Mouse (Mus musculus) limb, embryonic 12.5 days (tissue): Measurements from ENCODE around the gene Fkbpl. TPM values are rescaled to one million over a fixed set of nuclear protein-coding genes. Genes with fewer than 3 reads are reported as not detected.

ENCODE experiments used
- ATAC-seq: fragments of 200-750 bp; cut with Nextera tagmentation; 2 replicates; pipeline ENCODE4 v1.8.0; 2017; ENCODE audit warnings: low read depth, moderate TSS enrichment; ENCODE audit not compliant: insufficient number of reproducible peaks, insufficient read depth, low FRiP score, low TSS enrichment
- H3K27ac ChIP-seq: fragments of 300-500 bp; sonication (generic); 2 replicates; pipeline ENCODE4 v1.5.1; 2016; ENCODE audit warnings: mild to moderate bottlenecking, moderate library complexity
- H3K27me3 ChIP-seq: fragments of 300-500 bp; sonication (generic); 2 replicates; pipeline ENCODE4 v1.6.1; 2016; ENCODE audit warnings: mild to moderate bottlenecking, moderate library complexity
- H3K36me3 ChIP-seq: fragments of 300-500 bp; sonication (generic); 2 replicates; pipeline ENCODE4 v1.6.1; 2016; ENCODE audit warnings: mild to moderate bottlenecking, moderate library complexity
- H3K4me1 ChIP-seq: fragments of 300-500 bp; sonication (generic); replicated peaks from 2 replicates; pipeline ENCODE4 v1.6.1; 2016
- H3K4me2 ChIP-seq: fragments of 300-500 bp; sonication (generic); 2 replicates; pipeline ENCODE4 v1.6.1; 2016; ENCODE audit warnings: mild to moderate bottlenecking, moderate library complexity
- H3K4me3 ChIP-seq: fragments of 300-500 bp; sonication (generic); replicated peaks from 2 replicates; pipeline ENCODE4 v1.5.1; 2016; ENCODE audit warnings: mild to moderate bottlenecking
- H3K9ac ChIP-seq: fragments of 300-500 bp; sonication (generic); replicated peaks from 2 replicates; pipeline ENCODE4 v1.6.1; 2016; ENCODE audit warnings: mild to moderate bottlenecking, moderate library complexity
- H3K9me3 ChIP-seq: fragments of 300-500 bp; sonication (generic); 2 replicates; pipeline ENCODE4 v1.6.1; 2016; ENCODE audit warnings: mild to moderate bottlenecking, moderate library complexity
- WGBS: fragments of 180-500 bp; shearing (Covaris S2); methylation state at CpG from one replicate; pipeline ENCODE4 v1.1.7; 2016; 5-methylcytosine and 5-hydroxymethylcytosine counted together
- polyA plus RNA-seq: library from polyadenylated mRNA; unstranded; fragments of >200 nt; fragmentation: Nextera tagmentation; extraction: Ambion mirVana; gene quantifications from 2 replicates; pipeline ENCODE4 v1.2.1, GENCODE M21; 2016

Fkbpl gene
- polyA plus RNA-seq, 1 experiment from 2014 or later, result 19.5 TPM

DNA sequence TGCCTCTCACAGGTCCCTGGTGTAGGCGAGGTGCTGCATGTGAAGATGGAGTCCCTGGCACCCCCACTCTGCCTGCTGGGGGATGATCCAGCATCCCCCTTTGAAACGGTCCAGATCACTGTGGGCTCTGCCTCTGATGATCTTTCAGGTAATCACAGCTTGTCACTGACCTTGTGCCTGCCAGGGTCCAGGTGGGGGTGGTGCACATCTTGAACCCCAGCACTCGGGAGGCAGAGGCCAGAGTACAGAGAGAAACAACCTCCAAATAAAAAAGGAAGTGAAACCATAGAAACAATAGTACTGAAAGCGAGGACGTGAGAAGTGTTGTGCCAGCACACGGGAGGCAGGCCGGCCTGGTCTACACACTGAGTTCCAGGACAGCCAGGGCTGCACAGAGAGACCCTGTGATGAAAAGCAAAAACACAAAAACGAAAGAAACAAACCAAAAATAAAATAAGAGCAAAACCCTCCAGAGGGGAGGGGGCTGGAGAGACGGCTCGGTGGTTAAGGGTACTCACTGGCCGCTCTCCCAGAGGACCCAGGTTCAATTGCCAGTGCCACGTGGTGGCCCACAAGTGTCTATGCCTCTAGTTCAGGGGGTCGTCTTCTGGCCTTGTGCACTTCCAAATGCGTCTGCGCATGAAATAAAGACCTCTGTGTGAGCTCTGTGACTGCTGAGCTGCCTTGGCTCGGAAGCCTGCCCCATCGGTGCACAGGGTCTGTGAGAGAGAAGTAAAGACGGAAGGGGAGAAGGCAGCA, 4.7 kb downstream of the Fkbpl start:
- H3K27ac ChIP-seq, result no peak overlapping the region
- H3K9me3 ChIP-seq, result no peaks in the 10 kb centered on the region
- WGBS, result 87% methylated on average over 18 of the region's 18 CpGs
- H3K4me3 ChIP-seq, result no peak overlapping the region
- H3K9ac ChIP-seq, result no peak overlapping the region
- no peaks in the 10 kb centered on the region for H3K27me3 ChIP-seq
- ATAC-seq, result no peak
- peaks cover 64% of the 10 kb centered on the region for H3K36me3 ChIP-seq
- no peak overlapping the region for H3K4me2 ChIP-seq
- H3K4me1 ChIP-seq, result peaks cover 17% of the 10 kb centered on the region

DNA sequence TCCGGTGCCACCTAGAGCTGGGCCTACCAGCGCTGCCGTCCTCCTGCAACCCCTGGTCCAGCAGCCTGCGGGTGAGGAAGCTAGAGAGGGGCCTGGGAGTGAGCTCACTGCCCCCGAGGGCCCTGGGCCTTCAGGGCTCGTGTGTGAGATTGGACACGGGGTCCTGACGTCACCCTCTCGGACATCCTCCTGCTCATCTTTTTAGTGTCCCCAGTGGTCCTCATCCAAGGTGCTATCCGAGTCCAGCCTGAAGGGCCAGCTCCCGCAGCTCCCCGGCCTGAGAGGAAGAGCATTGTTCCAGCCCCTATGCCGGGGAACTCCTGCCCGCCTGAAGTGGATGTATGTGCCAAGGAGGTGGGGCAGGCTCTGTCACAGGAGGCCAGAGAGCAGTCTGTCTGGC, 6.2 kb downstream of the Fkbpl start:
- WGBS, result 96% methylated on average over 14 of the region's 14 CpGs
- H3K4me3 ChIP-seq, result no peak overlapping the region
- H3K36me3 ChIP-seq, result peaks cover 73% of the 10 kb centered on the region
- peaks cover 8% of the 10 kb centered on the region for H3K4me1 ChIP-seq
- no peaks in the 10 kb centered on the region for H3K27me3 ChIP-seq
- H3K4me2 ChIP-seq, result no peak overlapping the region
- no peak for ATAC-seq
- H3K27ac ChIP-seq, result no peak overlapping the region
- no peak overlapping the region for H3K9ac ChIP-seq
- no peaks in the 10 kb centered on the region for H3K9me3 ChIP-seq

DNA sequence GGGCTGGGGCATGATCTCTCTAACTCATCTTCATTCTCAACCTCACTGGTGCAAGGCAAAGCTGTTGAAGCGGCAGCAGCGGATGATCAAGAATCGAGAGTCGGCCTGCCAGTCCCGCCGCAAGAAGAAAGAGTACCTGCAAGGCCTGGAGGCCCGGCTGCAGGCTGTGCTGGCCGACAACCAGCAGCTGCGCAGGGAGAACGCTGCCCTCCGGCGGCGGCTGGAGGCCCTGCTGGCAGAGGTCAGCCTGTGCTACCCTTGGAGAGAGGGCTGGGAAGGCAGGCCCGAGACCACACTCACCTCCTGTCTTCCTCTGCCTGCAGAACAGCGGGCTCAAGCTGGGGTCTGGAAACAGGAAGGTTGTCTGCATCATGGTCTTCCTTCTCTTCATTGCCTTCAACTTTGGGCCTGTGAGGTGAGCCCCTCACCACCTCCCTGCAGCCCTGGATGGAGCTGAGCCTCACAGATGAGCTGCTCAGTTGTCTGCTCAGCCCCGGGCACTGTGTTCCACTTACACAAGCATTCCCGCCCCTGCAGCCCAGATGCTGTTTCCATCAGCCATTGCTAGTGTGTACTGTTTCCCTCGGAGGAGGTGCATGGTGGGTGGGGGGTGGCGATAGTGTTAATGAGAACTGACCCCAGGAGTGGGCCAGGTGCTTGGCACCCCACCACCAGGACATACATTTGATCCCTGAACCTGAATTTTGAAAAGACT, 7.1 kb downstream of the Fkbpl start:
- H3K27me3 ChIP-seq, result no peaks in the 10 kb centered on the region; the same call in 1 of the 2 replicates
- H3K4me2 ChIP-seq, result no peak overlapping the region
- peaks cover 70% of the 10 kb centered on the region for H3K36me3 ChIP-seq
- H3K9ac ChIP-seq, result no peak overlapping the region
- H3K27ac ChIP-seq, result no peak overlapping the region
- no peak overlapping the region for H3K4me3 ChIP-seq
- no peaks in the 10 kb centered on the region for H3K9me3 ChIP-seq
- ATAC-seq, result no peak
- 56% methylated on average over 19 of the region's 19 CpGs for WGBS
- H3K4me1 ChIP-seq, result peaks cover 13% of the 10 kb centered on the region

DNA sequence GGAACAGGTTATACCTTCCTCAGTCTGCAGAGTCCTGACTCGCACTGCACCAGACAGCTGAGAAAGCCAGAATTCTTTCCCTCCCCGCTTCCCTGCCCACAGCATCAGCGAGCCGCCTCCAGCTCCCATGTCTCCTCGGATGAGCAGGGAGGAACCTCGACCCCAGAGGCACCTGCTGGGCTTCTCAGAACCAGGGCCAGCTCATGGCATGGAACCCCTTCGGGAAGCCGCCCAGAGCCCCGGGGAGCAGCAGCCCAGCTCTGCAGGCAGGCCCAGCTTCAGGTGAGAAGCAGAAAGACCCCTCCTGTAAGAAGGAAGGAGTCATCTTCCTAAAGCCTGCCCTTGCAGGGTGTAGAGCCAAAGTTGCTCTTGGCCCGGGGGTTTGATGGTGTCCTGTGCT, 8.0 kb downstream of the Fkbpl start:
- no peaks in the 10 kb centered on the region for H3K9me3 ChIP-seq
- no peak overlapping the region for H3K9ac ChIP-seq
- H3K27me3 ChIP-seq, result no peaks in the 10 kb centered on the region; the same call in 1 of the 2 replicates
- no peak for ATAC-seq
- H3K27ac ChIP-seq, result no peak overlapping the region
- WGBS, result 94% methylated on average over 10 of the region's 10 CpGs
- peaks cover 70% of the 10 kb centered on the region for H3K36me3 ChIP-seq
- peaks cover 12% of the 10 kb centered on the region for H3K4me1 ChIP-seq
- no peak overlapping the region for H3K4me2 ChIP-seq
- no peak overlapping the region for H3K4me3 ChIP-seq

DNA sequence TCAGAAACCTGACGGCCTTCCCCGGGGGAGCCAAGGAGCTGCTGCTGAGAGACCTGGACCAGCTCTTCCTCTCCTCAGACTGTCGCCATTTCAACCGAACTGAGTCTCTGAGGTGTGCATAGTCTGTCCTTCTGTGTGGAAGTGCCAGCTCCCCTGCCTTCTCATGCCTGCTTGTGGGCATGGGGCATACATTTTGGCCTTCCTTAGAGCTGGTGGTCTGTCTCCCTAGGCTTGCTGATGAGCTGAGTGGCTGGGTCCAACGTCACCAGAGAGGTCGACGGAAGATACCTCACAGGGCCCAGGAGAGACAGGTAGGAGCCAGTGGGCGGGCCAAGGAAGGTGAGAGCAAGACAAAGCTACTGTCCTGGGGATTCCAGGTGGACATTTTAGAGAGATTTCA, 8.4 kb downstream of the Fkbpl start:
- Histone ChIP-seq H3K9me3 (no peaks in the 10 kb centered on the region), H3K4me3 (no peak overlapping the region), H3K27me3 (peaks cover 2% of the 10 kb centered on the region; the same call in 1 of the 2 replicates), H3K4me2 (no peak overlapping the region), H3K4me1 (peaks cover 8% of the 10 kb centered on the region), H3K27ac (no peak overlapping the region), H3K36me3 (peaks cover 70% of the 10 kb centered on the region), H3K9ac (no peak overlapping the region)
- WGBS, result 88% methylated on average over 8 of the region's 8 CpGs
- ATAC-seq, result no peak

DNA sequence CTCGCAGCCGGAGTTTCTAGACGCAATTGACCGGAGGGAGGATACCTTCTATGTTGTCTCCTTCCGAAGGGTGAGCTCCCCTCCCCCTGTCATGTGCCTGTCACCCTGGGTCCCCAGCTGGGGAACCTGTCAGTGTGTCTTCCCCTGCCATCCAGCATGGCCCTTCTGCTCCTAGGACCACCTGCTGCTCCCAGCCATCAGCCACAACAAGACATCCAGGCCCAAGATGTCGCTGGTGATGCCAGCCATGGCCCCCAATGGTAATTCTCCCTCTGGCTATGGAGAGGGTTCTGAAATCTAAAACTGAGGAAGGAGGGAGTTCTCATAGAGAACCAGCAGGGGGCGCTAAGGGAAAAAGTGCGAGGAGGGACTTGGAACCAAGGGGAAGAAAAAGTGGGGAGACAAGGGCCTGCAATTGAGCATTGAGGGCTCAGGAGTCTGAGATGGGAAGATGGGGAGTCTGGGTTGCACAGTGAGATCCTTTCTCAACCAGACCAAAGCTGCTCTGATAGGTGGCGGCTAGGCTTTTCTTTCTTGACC, 9.3 kb downstream of the Fkbpl start:
- no peak overlapping the region for H3K4me3 ChIP-seq
- peaks cover 9% of the 10 kb centered on the region for H3K27me3 ChIP-seq
- no peak overlapping the region for H3K27ac ChIP-seq
- no peak for ATAC-seq
- no peaks in the 10 kb centered on the region for H3K9me3 ChIP-seq
- H3K4me2 ChIP-seq, result no peak overlapping the region
- no peak overlapping the region for H3K9ac ChIP-seq
- H3K4me1 ChIP-seq, result peaks cover 4% of the 10 kb centered on the region
- WGBS, result 67% methylated on average over 9 of the region's 9 CpGs
- peaks cover 67% of the 10 kb centered on the region for H3K36me3 ChIP-seq

DNA sequence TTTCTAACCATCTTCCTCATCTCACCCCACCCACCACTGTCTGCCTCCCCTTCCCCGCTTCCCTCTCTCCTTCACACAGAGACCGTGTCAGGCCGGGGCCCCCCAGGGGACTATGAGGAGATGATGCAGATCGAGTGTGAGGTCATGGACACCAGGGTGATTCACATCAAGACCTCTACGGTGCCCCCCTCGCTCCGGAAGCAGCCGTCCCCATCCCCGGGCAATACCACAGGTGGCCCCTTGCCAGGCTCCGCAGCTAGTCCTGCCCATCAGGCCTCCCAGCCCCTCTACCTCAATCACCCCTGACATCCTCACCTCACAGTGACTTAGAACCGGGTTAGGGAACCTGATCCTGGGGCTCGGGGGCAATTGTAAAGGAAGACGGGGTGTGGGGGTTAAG, 9.8 kb downstream of the Fkbpl start:
- Histone ChIP-seq H3K4me1 (peaks cover 4% of the 10 kb centered on the region), H3K27me3 (peaks cover 15% of the 10 kb centered on the region), H3K27ac (no peak overlapping the region), H3K9ac (no peak overlapping the region), H3K4me3 (no peak overlapping the region), H3K4me2 (no peak overlapping the region), H3K9me3 (no peaks in the 10 kb centered on the region), H3K36me3 (peaks cover 61% of the 10 kb centered on the region)
- WGBS, result 91% methylated on average over 13 of the region's 13 CpGs
- no peak for ATAC-seq

DNA sequence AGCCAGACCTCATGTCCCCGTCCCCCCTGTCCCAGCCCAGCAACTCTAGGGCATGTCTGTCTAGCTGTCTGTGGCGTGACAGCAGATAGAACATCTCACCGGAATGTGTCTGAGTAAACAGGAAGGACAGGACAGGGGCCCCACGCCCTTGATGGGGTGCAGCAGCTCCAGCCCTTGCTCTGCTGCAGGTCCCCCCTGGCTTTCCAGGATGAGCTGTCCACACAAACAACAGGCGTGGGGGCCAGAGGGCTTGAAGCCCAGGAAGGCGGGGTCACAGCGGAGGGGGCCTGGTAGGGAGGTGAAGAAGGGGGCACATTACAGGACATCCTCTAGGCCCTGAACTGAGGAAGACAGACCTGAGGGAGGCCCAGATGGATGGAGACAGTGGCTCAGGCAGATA, 10.6 kb downstream of the Fkbpl start:
- no peak overlapping the region for H3K4me2 ChIP-seq
- 0 out of 2 replicates have a peak overlapping the region, but pooled peaks have one; percentile 4 for H3K27ac ChIP-seq
- H3K4me3 ChIP-seq, result no peak overlapping the region
- peaks cover 53% of the 10 kb centered on the region for H3K36me3 ChIP-seq
- WGBS, result 90% methylated on average over 7 of the region's 7 CpGs
- H3K9me3 ChIP-seq, result no peaks in the 10 kb centered on the region
- peaks cover 22% of the 10 kb centered on the region for H3K27me3 ChIP-seq
- ATAC-seq, result no peak
- peaks cover 4% of the 10 kb centered on the region for H3K4me1 ChIP-seq
- no peak overlapping the region for H3K9ac ChIP-seq

DNA sequence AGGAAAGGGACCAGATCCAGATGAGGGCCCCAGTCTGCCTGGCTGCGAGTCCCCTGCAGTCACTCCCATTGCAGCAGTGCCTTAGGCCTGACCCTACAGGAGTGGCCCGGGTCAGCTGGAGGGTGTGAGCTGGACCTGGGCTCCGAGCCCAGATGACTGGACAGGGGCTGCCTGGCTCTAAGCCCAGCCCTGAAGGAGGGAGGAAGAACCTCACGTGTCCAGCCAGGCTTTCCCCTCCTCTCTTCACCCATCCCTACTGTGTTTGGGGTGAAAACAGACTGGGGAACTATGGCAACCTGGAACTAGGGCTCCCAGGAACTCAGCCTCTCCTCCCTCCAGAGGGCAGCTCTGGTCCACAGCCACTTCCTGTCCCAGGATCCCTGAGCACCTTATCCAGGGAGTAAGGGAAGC, 11.0 kb downstream of the Fkbpl start:
- H3K27me3 ChIP-seq, result peaks cover 27% of the 10 kb centered on the region
- no peak overlapping the region for H3K4me3 ChIP-seq
- H3K36me3 ChIP-seq, result peaks cover 49% of the 10 kb centered on the region
- no peak overlapping the region for H3K4me2 ChIP-seq
- ATAC-seq, result no peak
- 69% methylated on average over 4 of the region's 4 CpGs for WGBS
- no peaks in the 10 kb centered on the region for H3K9me3 ChIP-seq
- 0 out of 2 replicates have a peak overlapping the region, but pooled peaks have one; percentile 4 for H3K27ac ChIP-seq
- H3K4me1 ChIP-seq, result peaks cover 8% of the 10 kb centered on the region
- no peak overlapping the region for H3K9ac ChIP-seq

DNA sequence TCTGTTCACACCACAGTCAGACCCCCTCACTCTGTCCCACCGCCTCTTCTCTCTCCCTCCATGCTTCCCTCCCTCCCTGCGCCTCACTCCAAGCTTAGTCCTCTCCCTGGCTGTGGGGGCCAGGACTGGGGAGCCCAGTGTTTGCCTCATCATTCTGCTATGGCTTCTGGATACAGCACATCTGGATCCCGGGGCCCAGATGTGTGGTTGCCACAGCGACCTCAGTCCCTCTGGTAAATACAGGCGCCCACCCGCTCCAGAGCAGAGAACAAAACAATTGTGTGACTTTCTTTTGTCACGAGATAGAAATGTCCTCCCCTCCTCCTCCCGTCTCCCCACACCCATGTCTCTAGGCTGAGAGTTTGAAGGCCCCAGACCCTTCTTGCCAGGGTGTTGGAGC, 12.1 kb downstream of the Fkbpl start:
- peaks cover 38% of the 10 kb centered on the region for H3K36me3 ChIP-seq
- no peak overlapping the region for H3K9ac ChIP-seq
- H3K9me3 ChIP-seq, result no peaks in the 10 kb centered on the region
- ATAC-seq, result no peak
- no peak overlapping the region for H3K27ac ChIP-seq
- H3K4me2 ChIP-seq, result no peak overlapping the region
- H3K4me3 ChIP-seq, result no peak overlapping the region
- H3K4me1 ChIP-seq, result peaks cover 19% of the 10 kb centered on the region
- H3K27me3 ChIP-seq, result peaks cover 37% of the 10 kb centered on the region
- WGBS, result 64% methylated on average over 8 of the region's 8 CpGs

DNA sequence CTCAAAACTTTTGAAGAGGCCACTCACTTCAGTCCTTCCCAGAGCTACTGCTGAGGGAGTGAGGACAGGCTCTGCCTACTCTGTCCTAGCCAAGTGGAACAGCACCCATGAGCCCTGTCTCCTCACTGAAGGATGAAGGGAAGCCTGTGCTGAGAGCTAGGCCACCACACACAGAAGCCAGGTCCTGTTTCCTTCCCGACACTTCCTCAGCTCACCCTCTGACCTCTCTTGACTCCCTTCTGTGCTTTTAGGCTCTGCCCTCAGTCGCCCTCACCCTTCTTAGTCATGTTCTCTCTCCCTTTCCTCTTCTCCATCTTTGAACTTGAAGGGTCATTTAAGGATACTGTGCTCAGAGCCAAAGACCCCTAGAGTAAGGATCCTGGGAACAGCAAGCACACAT, 12.7 kb downstream of the Fkbpl start:
- Histone ChIP-seq H3K27me3 (peaks cover 39% of the 10 kb centered on the region), H3K27ac (no peak overlapping the region), H3K4me3 (no peak overlapping the region), H3K36me3 (peaks cover 32% of the 10 kb centered on the region), H3K9me3 (no peaks in the 10 kb centered on the region), H3K4me1 (peaks cover 19% of the 10 kb centered on the region), H3K4me2 (no peak overlapping the region), H3K9ac (no peak overlapping the region)
- WGBS, result 18% methylated on average over 2 of the region's 2 CpGs
- ATAC-seq, result no peak
